Mouse (Mus musculus) hematopoietic multipotent progenitor cell, adult 10-12 weeks (in vitro differentiated cells): ENCODE data around the gene Tlr4. TPM values are rescaled to one million over a fixed set of nuclear protein-coding genes. Genes with fewer than 3 reads are reported as not detected.

ENCODE experiments used
- polyA plus RNA-seq: library from polyadenylated mRNA; stranded (reverse); fragments of >175 nt; gene quantifications from 2 replicates; pipeline ENCODE4 v1.2.3, GENCODE M21; 2012; ENCODE audit warnings: low replicate concordance

Gene Tlr4
- 0.60 and 1.2 TPM in 2 replicates for polyA plus RNA-seq

GRCm38 (mm10) chr4:66827463-66828162, at the start of gene Tlr4:
TSS of gene Tlr4 (plus strand) at chr4:66827584.

